Mouse (Mus musculus) MEL (cell line): Measurements from ENCODE around the gene Fam217b. TPM values are rescaled to one million over a fixed set of nuclear protein-coding genes. Genes with fewer than 3 reads are reported as not detected.

Experiments used
- DNase-seq: peaks from one replicate; pipeline ENCODE4 v3.0.0; 2011; ENCODE audit warnings: low read depth, low spot score
- H3K27ac ChIP-seq: 2 replicates; pipeline ENCODE4 v1.5.1; 2012; ENCODE audit warnings: low read depth, mild to moderate bottlenecking, control low read depth, low read length, moderate library complexity; ENCODE audit not compliant: control insufficient read depth
- H3K27me3 ChIP-seq, 2 experiments: fragments of 150-350 bp in 1 of 2; sonication (generic) in 1 of 2; 2 replicates each; pipeline ENCODE4 v1.6.1; 2012; ENCODE audit warnings: low read length in 2 of 2, mild to moderate bottlenecking in 2 of 2, improper control_type of control experiment in 1 of 2, moderate library complexity in 1 of 2; ENCODE audit not compliant: insufficient read depth in 2 of 2, control insufficient read depth in 1 of 2
- H3K36me3 ChIP-seq, 2 experiments: 2 replicates each; pipeline ENCODE4 v1.6.1; 2012 to 2014; ENCODE audit warnings: low read length in 2 of 2, improper control_type of control experiment in 1 of 2, inconsistent platforms in 1 of 2, mild to moderate bottlenecking in 1 of 2; ENCODE audit not compliant: insufficient read depth in 2 of 2, control insufficient read depth in 1 of 2
- H3K4me1 ChIP-seq, 2 experiments: fragments of 150-350 bp in 1 of 2; sonication (generic) in 1 of 2; 2 replicates each; pipeline ENCODE4 v1.6.1; 2012; ENCODE audit warnings: low read length in 2 of 2, improper control_type of control experiment in 1 of 2, mild to moderate bottlenecking in 1 of 2; ENCODE audit not compliant: insufficient read depth in 2 of 2, control insufficient read depth in 1 of 2
- H3K4me3 ChIP-seq, 2 experiments: fragments of 150-350 bp in 1 of 2; sonication (generic) in 1 of 2; 2 replicates each; pipeline ENCODE4 v1.5.1; 2012; ENCODE audit warnings: low read depth in 2 of 2, low read length in 2 of 2, mild to moderate bottlenecking in 2 of 2, moderate library complexity in 2 of 2, control low read depth in 1 of 2, improper control_type of control experiment in 1 of 2; ENCODE audit not compliant: control insufficient read depth in 1 of 2, insufficient read depth in 1 of 2
- H3K79me2 ChIP-seq: 2 replicates; pipeline ENCODE4 v1.6.1; 2012; ENCODE audit warnings: mild to moderate bottlenecking, low read length, moderate library complexity; ENCODE audit not compliant: control insufficient read depth, poor library complexity, insufficient read depth
- H3K9ac ChIP-seq: 2 replicates; pipeline ENCODE4 v1.6.1; 2012; ENCODE audit warnings: low read depth, mild to moderate bottlenecking, control low read depth, low read length, moderate library complexity; ENCODE audit not compliant: control insufficient read depth, poor library complexity, severe bottlenecking
- H3K9me3 ChIP-seq: fragments of 150-350 bp; sonication (generic); replicated peaks from 2 replicates; pipeline ENCODE4 v1.6.1; 2012; ENCODE audit warnings: mild to moderate bottlenecking, low read length, improper control_type of control experiment, moderate library complexity; ENCODE audit not compliant: insufficient read depth
- BHLHE40 ChIP-seq: IDR thresholded peaks from 2 replicates; pipeline ENCODE4 v1.6.1; 2012; ENCODE audit warnings: low read depth, mild to moderate bottlenecking, inconsistent platforms, low read length, improper control_type of control experiment, borderline replicate concordance
- CTCF ChIP-seq, 3 experiments: IDR thresholded peaks in 2 of 3; conservative IDR thresholded peaks in 1 of 3; 2 replicates each; pipeline ENCODE4 v1.5.1; 2011 to 2012; ENCODE audit warnings: low read length in 3 of 3, low read depth in 2 of 3, mild to moderate bottlenecking in 2 of 3, improper control_type of control experiment in 1 of 3, inconsistent platforms in 1 of 3, mixed read lengths in 1 of 3, moderate library complexity in 1 of 3; ENCODE audit not compliant: control insufficient read depth in 1 of 3, insufficient read depth in 1 of 3, poor library complexity in 1 of 3, severe bottlenecking in 1 of 3
- E2F4 ChIP-seq: IDR thresholded peaks from 2 replicates; pipeline ENCODE4 v1.6.1; 2011; ENCODE audit warnings: low read depth, low read length, improper control_type of control experiment, borderline replicate concordance
- ELF1 ChIP-seq: IDR thresholded peaks from 2 replicates; pipeline ENCODE4 v1.6.1; 2014; ENCODE audit warnings: low read depth, mild to moderate bottlenecking, inconsistent platforms, low read length, improper control_type of control experiment, moderate library complexity
- EP300 ChIP-seq, 2 experiments: IDR thresholded peaks; 2 replicates each; pipeline ENCODE4 v1.6.1; 2011; ENCODE audit warnings: improper control_type of control experiment in 2 of 2, low read length in 2 of 2, low read depth in 1 of 2, mild to moderate bottlenecking in 1 of 2
- ETS1 ChIP-seq: IDR thresholded peaks from 2 replicates; pipeline ENCODE4 v1.6.1; 2012; ENCODE audit warnings: low read depth, mild to moderate bottlenecking, inconsistent platforms, low read length, improper control_type of control experiment, moderate library complexity
- GABPA ChIP-seq: IDR thresholded peaks from 2 replicates; pipeline ENCODE4 v1.6.1; 2012; ENCODE audit warnings: low read depth, mild to moderate bottlenecking, inconsistent platforms, low read length, improper control_type of control experiment, moderate library complexity
- GATA1 ChIP-seq: IDR thresholded peaks from 2 replicates; pipeline ENCODE4 v1.6.1; 2011; ENCODE audit warnings: low read depth, low read length, improper control_type of control experiment
- JUND ChIP-seq: IDR thresholded peaks from 2 replicates; pipeline ENCODE4 v1.6.1; 2011; ENCODE audit warnings: low read depth, mild to moderate bottlenecking, improper control_type of control experiment, low read length
- KAT2A ChIP-seq: conservative IDR thresholded peaks from 2 replicates; pipeline ENCODE4 v1.6.1; 2012; ENCODE audit warnings: low read depth, low read length, improper control_type of control experiment, inconsistent platforms
- MXI1 ChIP-seq: IDR thresholded peaks from 2 replicates; pipeline ENCODE4 v1.6.1; 2011; ENCODE audit warnings: mild to moderate bottlenecking, low read depth, low read length, improper control_type of control experiment
- MYC ChIP-seq: IDR thresholded peaks from 2 replicates; pipeline ENCODE4 v1.6.1; 2011; ENCODE audit warnings: low read depth, mild to moderate bottlenecking, low read length, improper control_type of control experiment, moderate library complexity
- POLR2AphosphoS2 ChIP-seq: IDR thresholded peaks from 2 replicates; pipeline ENCODE4 v1.6.1; 2011; ENCODE audit warnings: low read length, improper control_type of control experiment
- RCOR1 ChIP-seq: IDR thresholded peaks from 2 replicates; pipeline ENCODE4 v1.6.1; 2012; ENCODE audit warnings: low read depth, mild to moderate bottlenecking, inconsistent platforms, low read length, improper control_type of control experiment
- SIN3A ChIP-seq: IDR thresholded peaks from 2 replicates; pipeline ENCODE4 v1.6.1; 2012; ENCODE audit warnings: low read length, improper control_type of control experiment, inconsistent platforms
- SMC3 ChIP-seq: IDR thresholded peaks from 2 replicates; pipeline ENCODE4 v1.6.1; 2011; ENCODE audit warnings: low read depth, low read length, improper control_type of control experiment
- TBP ChIP-seq: IDR thresholded peaks from 2 replicates; pipeline ENCODE4 v1.8.0; 2011; ENCODE audit warnings: low read depth, low read length, improper control_type of control experiment
- USF1 ChIP-seq: IDR thresholded peaks from 2 replicates; pipeline ENCODE4 v1.6.1; 2014; ENCODE audit warnings: low read depth, mild to moderate bottlenecking, inconsistent platforms, low read length, improper control_type of control experiment, moderate library complexity
- ZC3H11A ChIP-seq: IDR thresholded peaks from 2 replicates; pipeline ENCODE4 v1.6.1; 2012; ENCODE audit warnings: low read depth, mild to moderate bottlenecking, inconsistent platforms, low read length, improper control_type of control experiment
- ZMIZ1 ChIP-seq: IDR thresholded peaks from 2 replicates; pipeline ENCODE4 v1.6.1; 2012; ENCODE audit warnings: low read depth, mild to moderate bottlenecking, inconsistent platforms, low read length, improper control_type of control experiment, moderate library complexity
- polyA plus RNA-seq, 2 experiments: library from polyadenylated mRNA; stranded (reverse) in 1 of 2; unstranded in 1 of 2; fragments of >175 nt in 1 of 2; fragments of >200 nt in 1 of 2; gene quantifications; 2 replicates each; pipeline versions ENCODE4 v1.2.1 to v1.2.4; 2012; ENCODE audit warnings: low replicate concordance in 2 of 2, low read depth in 1 of 2; ENCODE audit not compliant: insufficient read length in 2 of 2, insufficient read depth in 1 of 2, missing spikeins in 1 of 2
- total RNA-seq: library from RNA; depleted of rRNA; stranded (reverse); fragments of 300-350 nt; gene quantifications from 2 replicates; pipeline ENCODE4 v1.2.3, GENCODE M21; 2012

Gene Fam217b
- total and polyA plus RNA-seq, 3 experiments = not detected

- Histone ChIP-seq H3K4me3 (no peak overlapping the region), H3K4me1 (no peaks in the 10 kb centered on the region), H3K9ac (no peak overlapping the region), H3K36me3 (no peaks in the 10 kb centered on the region), H3K9me3 (no peaks in the 10 kb centered on the region), H3K27me3 (no peaks in the 10 kb centered on the region), H3K27ac (no peak overlapping the region), H3K79me2 (no peaks in the 10 kb centered on the region)
- TF ChIP-seq ELF1 (no peak), POLR2AphosphoS2 (no peak), KAT2A (no peak), EP300 (IDR thresholded peaks at IDR 0.05; ENCODE audit: low read depth in 1 of 2, low read length in 2 of 2) (no peak), TBP (no peak), CTCF (IDR thresholded peaks at IDR 0.05 in 2 of 3, conservative IDR thresholded peaks at IDR 0.05 in 1 of 3; ENCODE audit: control insufficient read depth in 1 of 3, insufficient read depth in 1 of 3, low read depth in 2 of 3, low read length in 3 of 3, poor library complexity in 1 of 3, severe bottlenecking in 1 of 3) (no peak), RCOR1 (no peak), SIN3A (no peak), ETS1 (no peak), GABPA (no peak), ZC3H11A (no peak), ZMIZ1 (no peak), MXI1 (no peak), USF1 (no peak), BHLHE40 (no peak)
- no peak for DNase-seq
Measured at GRCm38 (mm10) chr2:178413081-178413480, 1.2 kb upstream of the Fam217b start.

- Histone ChIP-seq H3K4me3 (no peak overlapping the region), H3K9ac (no peak overlapping the region), H3K9me3 (no peaks in the 10 kb centered on the region)
Measured at GRCm38 (mm10) chr2:178413481-178414260, 653 bp upstream of the Fam217b start.

More at GRCm38 (mm10) chr2:178413481-178414260, 653 bp upstream of the Fam217b start:
- DNase-seq = no peak
- no peak overlapping the region for H3K27ac ChIP-seq
- H3K4me1 ChIP-seq = no peaks in the 10 kb centered on the region
- no peaks in the 10 kb centered on the region for H3K79me2 ChIP-seq
- no peaks in the 10 kb centered on the region for H3K36me3 ChIP-seq
- no peaks in the 10 kb centered on the region for H3K27me3 ChIP-seq
- TF ChIP-seq MYC (no peak), JUND (no peak), GATA1 (no peak), USF1 (no peak), E2F4 (no peak), SMC3 (no peak)
- TF ChIP-seq, all 39 proteins: peak for 0
